Mouse (Mus musculus) myocyte (in vitro differentiated cells): ENCODE results near the gene Trpv2. TPM values are rescaled to one million over a fixed set of nuclear protein-coding genes. Genes with fewer than 3 reads are reported as not detected.

ENCODE experiments used
- H3K27me3 ChIP-seq: one replicate; pipeline ENCODE4 v1.6.1; 2011; ENCODE audit not compliant: control insufficient read depth, insufficient read depth, insufficient read length
- H3K36me3 ChIP-seq: one replicate; pipeline ENCODE4 v1.6.1; 2011; ENCODE audit not compliant: control insufficient read depth, insufficient read depth
- H3K4me2 ChIP-seq: one replicate; pipeline ENCODE4 v1.6.1; 2011; ENCODE audit warnings: low read depth, control low read depth
- H3K4me3 ChIP-seq: one replicate; pipeline ENCODE4 v1.5.1; 2011; ENCODE audit warnings: mild to moderate bottlenecking, control low read depth, moderate library complexity
- H3K79me2 ChIP-seq: one replicate; pipeline ENCODE4 v1.6.1; 2011; ENCODE audit not compliant: control insufficient read depth, insufficient read depth
- H3ac ChIP-seq: one replicate; pipeline ENCODE4 v1.6.1; 2011; ENCODE audit not compliant: control insufficient read depth, insufficient read length
- CEBPB ChIP-seq: IDR thresholded peaks from 2 replicates; pipeline ENCODE4 v1.6.1; 2011; ENCODE audit warnings: mild to moderate bottlenecking, moderate library complexity; ENCODE audit not compliant: poor library complexity, insufficient read depth, severe bottlenecking
- E2F4 ChIP-seq: IDR thresholded peaks from one replicate; pipeline ENCODE4 v1.6.1; 2011; ENCODE audit warnings: mild to moderate bottlenecking, control low read depth, moderate library complexity; ENCODE audit not compliant: insufficient read depth
- MAX ChIP-seq: IDR thresholded peaks from one replicate; pipeline ENCODE4 v1.6.1; 2011; ENCODE audit warnings: low read depth, mild to moderate bottlenecking, control low read depth
- MYOD1 ChIP-seq, 3 experiments: IDR thresholded peaks; one replicate each; pipeline ENCODE4 v1.6.1; 2011; ENCODE audit warnings: control low read depth in 2 of 3, low read depth in 2 of 3, mild to moderate bottlenecking in 2 of 3, moderate library complexity in 1 of 3; ENCODE audit not compliant: insufficient read length in 2 of 3, control insufficient read depth in 1 of 3
- MYOG ChIP-seq, 3 experiments: IDR thresholded peaks; one replicate each; pipeline ENCODE4 v1.6.1; 2011; ENCODE audit warnings: control low read depth in 2 of 3, low read depth in 2 of 3, mild to moderate bottlenecking in 2 of 3; ENCODE audit not compliant: insufficient read length in 2 of 3, control insufficient read depth in 1 of 3, insufficient read depth in 1 of 3
- POLR2A ChIP-seq: IDR thresholded peaks from one replicate; pipeline ENCODE4 v1.6.1; 2011; ENCODE audit warnings: low read depth, mild to moderate bottlenecking, control low read depth, moderate library complexity; ENCODE audit not compliant: insufficient read length
- POLR2AphosphoS2 ChIP-seq: IDR thresholded peaks from one replicate; pipeline ENCODE4 v1.6.1; 2011; ENCODE audit warnings: low read depth, control low read depth; ENCODE audit not compliant: insufficient read length
- REST ChIP-seq: IDR thresholded peaks from one replicate; pipeline ENCODE4 v1.6.1; 2011; ENCODE audit warnings: mild to moderate bottlenecking, control low read depth, moderate library complexity; ENCODE audit not compliant: insufficient read depth, insufficient read length
- SRF ChIP-seq: IDR thresholded peaks from one replicate; pipeline ENCODE4 v1.6.1; 2011; ENCODE audit warnings: low read depth; ENCODE audit not compliant: control insufficient read depth, insufficient read length
- TCF12 ChIP-seq: IDR thresholded peaks from one replicate; pipeline ENCODE4 v1.6.1; 2011; ENCODE audit warnings: mild to moderate bottlenecking, control low read depth; ENCODE audit not compliant: poor library complexity, insufficient read depth, severe bottlenecking
- TCF3 ChIP-seq: IDR thresholded peaks from one replicate; pipeline ENCODE4 v1.6.1; 2011; ENCODE audit warnings: low read depth, control low read depth; ENCODE audit not compliant: insufficient read length
- USF1 ChIP-seq: IDR thresholded peaks from one replicate; pipeline ENCODE4 v1.6.1; 2011; ENCODE audit warnings: low read depth, mild to moderate bottlenecking, control low read depth, moderate library complexity
- polyA plus RNA-seq: library from polyadenylated mRNA; unstranded; fragments of >200 nt; fragmentation: generic; extraction: Trizol; gene quantifications from one replicate; pipeline ENCODE4 v1.2.1, GENCODE M21; 2012; ENCODE audit warnings: missing spikeins

The Trpv2 gene
- polyA plus RNA-seq, 1 experiment = 5.4 TPM

GRCm38 (mm10) chr11:62635406-62635805, 61.1 kb downstream of the Trpv2 start:
- Histone ChIP-seq H3K4me2 (no peak overlapping the region), H3K79me2 (peaks cover 7% of the 10 kb centered on the region), H3K4me3 (no peak overlapping the region), H3K36me3 (peaks cover 4% of the 10 kb centered on the region), H3K27me3 (no peaks in the 10 kb centered on the region), H3ac (no peak overlapping the region)
- no peak for TF ChIP-seq SRF
- TF ChIP-seq MYOG (IDR thresholded peaks at IDR 0.05; ENCODE audit: control insufficient read depth in 1 of 3, insufficient read depth in 1 of 3, insufficient read length in 2 of 3, low read depth in 2 of 3) = no peak
- TF ChIP-seq MAX = no peak
- no peak for TF ChIP-seq POLR2A
- no peak for TF ChIP-seq TCF3
- TF ChIP-seq TCF12 = no peak
- no peak for TF ChIP-seq MYOD1 (IDR thresholded peaks at IDR 0.05; ENCODE audit: control insufficient read depth in 1 of 3, insufficient read length in 2 of 3, low read depth in 2 of 3)
- no peak for TF ChIP-seq E2F4
- no peak for TF ChIP-seq USF1
- TF ChIP-seq REST = no peak
- no peak for TF ChIP-seq CEBPB
- TF ChIP-seq POLR2AphosphoS2 = no peak

GRCm38 (mm10) chr11:62636105-62636839, 62.0 kb downstream of the Trpv2 start:
- Histone ChIP-seq H3K27me3 (no peaks in the 10 kb centered on the region), H3K4me2 (no peak overlapping the region), H3ac (no peak overlapping the region), H3K4me3 (no peak overlapping the region), H3K79me2 (peaks cover 7% of the 10 kb centered on the region), H3K36me3 (peaks cover 4% of the 10 kb centered on the region)
- TF ChIP-seq USF1 (no peak), E2F4 (no peak), MYOG (IDR thresholded peaks at IDR 0.05; ENCODE audit: control insufficient read depth in 1 of 3, insufficient read depth in 1 of 3, insufficient read length in 2 of 3, low read depth in 2 of 3) (no peak), POLR2AphosphoS2 (no peak), REST (no peak), MYOD1 (IDR thresholded peaks at IDR 0.05; ENCODE audit: control insufficient read depth in 1 of 3, insufficient read length in 2 of 3, low read depth in 2 of 3) (no peak), CEBPB (no peak), POLR2A (no peak), TCF12 (no peak), MAX (no peak), TCF3 (no peak), SRF (no peak)

DNA sequence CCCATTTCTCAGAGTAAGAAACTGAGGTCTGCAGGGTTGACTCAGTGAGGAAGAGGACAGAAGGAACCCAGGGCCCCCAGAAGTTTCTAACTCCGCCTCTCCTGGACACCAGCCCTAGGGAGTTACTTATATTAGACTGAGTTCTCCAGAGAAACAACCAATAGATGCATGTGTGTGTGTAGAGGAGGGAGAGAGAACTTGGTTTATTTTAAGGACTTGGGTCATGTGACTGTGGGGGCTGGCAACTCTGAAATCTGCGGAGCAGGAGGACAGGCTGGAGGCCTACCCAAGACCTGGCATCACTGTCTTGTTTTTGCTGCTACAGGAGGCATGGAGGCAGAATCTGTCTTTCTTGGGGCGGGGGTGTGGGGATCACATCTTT, 62.5 kb downstream of the Trpv2 start:
- H3K27me3 ChIP-seq = no peaks in the 10 kb centered on the region
- no peak overlapping the region for H3ac ChIP-seq
- H3K4me3 ChIP-seq = no peak overlapping the region
- no peak for TF ChIP-seq SRF
- peak; percentile 90 for TF ChIP-seq USF1
- peaks cover 7% of the 10 kb centered on the region for H3K79me2 ChIP-seq
- peak overlapping the region; percentile 63 for H3K4me2 ChIP-seq
- H3K36me3 ChIP-seq = peaks cover 4% of the 10 kb centered on the region

GRCm38 (mm10) chr11:62637401-62637800, 63.1 kb downstream of the Trpv2 start:
- H3K27me3 ChIP-seq = no peaks in the 10 kb centered on the region
- peaks cover 7% of the 10 kb centered on the region for H3K79me2 ChIP-seq
- peaks cover 4% of the 10 kb centered on the region for H3K36me3 ChIP-seq
- peak in 1 of 3 experiments; percentile 13 for TF ChIP-seq MYOD1 (IDR thresholded peaks at IDR 0.05; ENCODE audit: control insufficient read depth in 1 of 3, insufficient read length in 2 of 3, low read depth in 2 of 3)
- TF ChIP-seq MAX = no peak
- H3K4me2 ChIP-seq = peak overlapping the region; percentile 63
- H3K4me3 ChIP-seq = no peak overlapping the region
- no peak overlapping the region for H3ac ChIP-seq

DNA sequence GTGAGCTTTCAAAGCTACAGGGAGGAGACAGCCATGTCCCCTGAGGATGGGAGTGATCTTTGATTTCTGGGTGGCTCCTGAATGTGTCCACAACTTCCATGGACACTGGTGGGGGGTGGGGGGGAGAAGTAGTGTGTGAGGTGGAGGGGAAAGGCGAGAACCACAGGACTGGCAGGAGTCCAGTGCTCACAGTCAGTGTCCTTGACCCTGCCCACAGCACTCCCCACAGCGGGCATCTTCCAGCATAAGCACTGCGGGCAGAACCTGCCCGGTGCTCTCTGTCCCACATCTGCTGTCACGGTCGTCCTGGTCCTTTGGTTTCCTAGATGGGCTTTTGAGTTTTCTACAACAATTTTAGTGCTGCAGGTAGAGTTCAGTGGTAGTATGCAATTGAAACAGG, 63.5 kb downstream of the Trpv2 start:
- Histone ChIP-seq H3K27me3 (no peaks in the 10 kb centered on the region), H3K4me3 (no peak overlapping the region), H3K79me2 (peaks cover 7% of the 10 kb centered on the region), H3K36me3 (peaks cover 4% of the 10 kb centered on the region), H3ac (no peak overlapping the region), H3K4me2 (no peak overlapping the region)
- TF ChIP-seq TCF12 (no peak), MAX (no peak), POLR2AphosphoS2 (no peak), E2F4 (no peak), TCF3 (no peak), MYOD1 (IDR thresholded peaks at IDR 0.05; ENCODE audit: control insufficient read depth in 1 of 3, insufficient read length in 2 of 3, low read depth in 2 of 3) (no peak), CEBPB (no peak), USF1 (no peak), POLR2A (no peak), SRF (no peak), REST (no peak)
